Mouse (Mus musculus) frontal cortex, postnatal 25 days (tissue): ENCODE results near the gene Gm10228.
"Not testable (repeated sequence)": the region's sequence is repeated elsewhere in the genome, so short reads cannot be mapped to it uniquely, and the experiment has no call there.

ENCODE experiments used
- DNase-seq, 2 experiments: peaks; one replicate each; pipeline ENCODE4 v3.0.0; 2022; ENCODE audit warnings: low spot score in 2 of 2

Gm10228 gene

GRCm38 (mm10) chr16:89041372-89041771 is at the start of gene Gm10228:
Gm10228 (minus strand) TSS chr16:89041472.
- not testable (repeated sequence) for DNase-seq

GRCm38 (mm10) chr16:89071041-89071440 is 29.8 kb upstream of the Gm10228 start:
- DNase-seq: not testable (repeated sequence)

GRCm38 (mm10) chr16:89063902-89064301 is 22.6 kb upstream of the Gm10228 start, which contains the start of gene 1110025L11Rik:
1110025L11Rik (minus strand) TSS chr16:89064002.
- DNase-seq: not testable (repeated sequence)

- DNase-seq: no peak
Measured at GRCm38 (mm10) chr16:89047783-89048182, 6.5 kb upstream of the Gm10228 start, which contains the start of gene Krtap6-5. Krtap6-5 (minus strand) TSS chr16:89047883.

GRCm38 (mm10) chr16:89031399-89031798 is 9.9 kb downstream of the Gm10228 start, which contains the start of gene Krtap6-1:
Krtap6-1 (plus strand) TSS chr16:89031699.
- not testable (repeated sequence) for DNase-seq

- not testable (repeated sequence) for DNase-seq
Measured at GRCm38 (mm10) chr16:89014984-89015383, 26.3 kb downstream of the Gm10228 start, which contains the start of gene Gm10229. Gm10229 (plus strand) TSS chr16:89015284.

- no peak for DNase-seq
Measured at GRCm38 (mm10) chr16:89013973-89014372, 27.3 kb downstream of the Gm10228 start.

GRCm38 (mm10) chr16:89010659-89011058 is 30.6 kb downstream of the Gm10228 start, which contains the start of gene Krtap22-2:
Krtap22-2 (minus strand) TSS chr16:89010759.
- no peak for DNase-seq
